Mouse (Mus musculus) forebrain, embryonic 16.5 days (tissue): ENCODE measurements around the gene Dph2. TPM values are rescaled to one million over a fixed set of nuclear protein-coding genes. Genes with fewer than 3 reads are reported as not detected.

Source experiments
- ATAC-seq: fragments of 200-750 bp; cut with Nextera tagmentation; 2 replicates; pipeline ENCODE4 v1.8.0; 2017; ENCODE audit warnings: mild to moderate bottlenecking, moderate library complexity
- H3K27ac ChIP-seq: fragments of 300-500 bp; sonication (generic); 2 replicates; pipeline ENCODE4 v1.5.1; 2014; ENCODE audit warnings: low read length, control low read depth
- H3K27me3 ChIP-seq: fragments of 300-500 bp; sonication (generic); replicated peaks from 2 replicates; pipeline ENCODE4 v1.6.1; 2014; ENCODE audit warnings: low read length; ENCODE audit not compliant: control insufficient read depth, insufficient read depth
- H3K36me3 ChIP-seq: fragments of 300-500 bp; sonication (generic); 2 replicates; pipeline ENCODE4 v1.6.1; 2014; ENCODE audit not compliant: control insufficient read depth, insufficient read depth
- H3K4me1 ChIP-seq: fragments of 300-500 bp; sonication (generic); replicated peaks from 2 replicates; pipeline ENCODE4 v1.6.1; 2014; ENCODE audit warnings: low read length; ENCODE audit not compliant: control insufficient read depth, insufficient read depth
- H3K4me2 ChIP-seq: fragments of 300-500 bp; sonication (generic); 2 replicates; pipeline ENCODE4 v1.6.1; 2014; ENCODE audit warnings: mild to moderate bottlenecking, low read length, control low read depth
- H3K4me3 ChIP-seq: fragments of 300-500 bp; sonication (generic); replicated peaks from 2 replicates; pipeline ENCODE4 v1.5.1; 2014; ENCODE audit warnings: mild to moderate bottlenecking, low read length, control low read depth
- H3K9ac ChIP-seq: fragments of 300-500 bp; sonication (generic); replicated peaks from 2 replicates; pipeline ENCODE4 v1.6.1; 2014; ENCODE audit warnings: low read depth, low read length, control low read depth
- H3K9me3 ChIP-seq: fragments of 300-500 bp; sonication (generic); 2 replicates; pipeline ENCODE4 v1.6.1; 2016; ENCODE audit warnings: low read length; ENCODE audit not compliant: control insufficient read depth
- WGBS: fragments of 180-500 bp; shearing (Covaris S2); extraction: QIAGEN DNeasy Blood & Tissue Kit; methylation state at CpG from one replicate; pipeline ENCODE4 v1.1.7; 2014; 5-methylcytosine and 5-hydroxymethylcytosine counted together
- polyA plus RNA-seq: library from polyadenylated mRNA; unstranded; fragments of >200 nt; fragmentation: Nextera tagmentation; extraction: Ambion mirVana; gene quantifications from 2 replicates; pipeline ENCODE4 v1.2.1, GENCODE M21; 2015

Dph2 gene
- polyA plus RNA-seq, 1 experiment from 2014 or later = 30.1 TPM

GRCm38 (mm10) chr4:117885994-117886393 lies 5.8 kb downstream of the Dph2 start:
- WGBS = 87% methylated on average over 9 of the region's 9 CpGs
- H3K9ac ChIP-seq = no peak overlapping the region; the same call in 1 of the 2 replicates
- ATAC-seq = no peak
- H3K4me1 ChIP-seq = peaks cover 50% of the 10 kb centered on the region
- no peak overlapping the region for H3K27ac ChIP-seq
- H3K27me3 ChIP-seq = no peaks in the 10 kb centered on the region
- peak overlapping the region; percentile 95 for H3K4me2 ChIP-seq
- peaks cover 11% of the 10 kb centered on the region for H3K36me3 ChIP-seq
- H3K9me3 ChIP-seq = no peaks in the 10 kb centered on the region
- peak overlapping the region; percentile 96 for H3K4me3 ChIP-seq

DNA sequence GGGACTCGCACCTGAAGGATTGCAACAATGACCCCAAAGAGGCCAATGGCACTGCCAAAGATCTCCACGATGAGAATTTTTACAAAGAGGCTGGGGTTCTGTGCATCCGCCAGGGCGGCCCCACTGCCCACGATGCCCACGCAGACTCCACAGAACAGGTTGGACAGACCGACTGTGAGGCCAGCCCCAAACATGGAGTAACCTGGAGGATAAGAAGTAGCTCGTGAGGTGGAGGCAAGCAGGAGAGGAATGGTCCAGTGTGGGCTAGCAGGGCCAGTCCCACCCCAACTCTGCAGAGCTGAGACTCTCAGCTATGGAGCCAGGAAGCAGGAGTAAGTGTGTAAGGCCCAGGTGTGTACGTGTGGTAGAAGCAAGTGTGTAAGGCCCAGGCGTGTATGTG lies 6.7 kb downstream of the Dph2 start:
- H3K27me3 ChIP-seq = no peaks in the 10 kb centered on the region
- no peak overlapping the region for H3K9ac ChIP-seq
- WGBS = 91% methylated on average over 10 of the region's 10 CpGs
- H3K9me3 ChIP-seq = no peaks in the 10 kb centered on the region
- no peak overlapping the region for H3K4me2 ChIP-seq
- no peak overlapping the region for H3K27ac ChIP-seq
- no peak for ATAC-seq
- H3K36me3 ChIP-seq = peaks cover 13% of the 10 kb centered on the region
- no peak overlapping the region for H3K4me3 ChIP-seq
- peaks cover 52% of the 10 kb centered on the region for H3K4me1 ChIP-seq

DNA sequence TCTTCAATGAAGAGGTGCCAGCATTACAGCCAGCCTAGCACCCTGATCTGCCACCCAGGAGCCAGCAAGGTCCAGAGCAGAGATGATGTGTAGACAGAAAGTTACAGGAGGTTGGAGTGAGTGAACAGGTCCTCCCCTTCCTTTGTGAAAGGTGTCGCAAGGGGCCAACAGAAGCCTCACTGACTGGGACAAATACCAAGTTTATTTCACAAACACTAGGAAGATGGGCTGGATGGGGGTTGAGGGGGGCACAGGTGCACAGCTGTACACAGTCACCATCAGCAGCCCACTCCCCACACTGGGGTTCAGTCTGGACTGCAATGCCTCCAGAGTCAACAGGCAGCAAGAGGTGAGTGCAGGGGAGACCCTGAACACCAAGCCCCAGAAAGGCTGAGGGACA lies 7.7 kb downstream of the Dph2 start:
- Histone ChIP-seq H3K9me3 (no peaks in the 10 kb centered on the region), H3K4me2 (peak overlapping the region; percentile 74), H3K36me3 (peaks cover 9% of the 10 kb centered on the region; the same call in 1 of the 2 replicates), H3K9ac (no peak overlapping the region), H3K4me3 (peak overlapping the region; percentile 82), H3K27ac (no peak overlapping the region), H3K4me1 (peaks cover 53% of the 10 kb centered on the region), H3K27me3 (no peaks in the 10 kb centered on the region)
- no peak for ATAC-seq
- 100% methylated on average over 1 of the region's 1 CpGs for WGBS

DNA sequence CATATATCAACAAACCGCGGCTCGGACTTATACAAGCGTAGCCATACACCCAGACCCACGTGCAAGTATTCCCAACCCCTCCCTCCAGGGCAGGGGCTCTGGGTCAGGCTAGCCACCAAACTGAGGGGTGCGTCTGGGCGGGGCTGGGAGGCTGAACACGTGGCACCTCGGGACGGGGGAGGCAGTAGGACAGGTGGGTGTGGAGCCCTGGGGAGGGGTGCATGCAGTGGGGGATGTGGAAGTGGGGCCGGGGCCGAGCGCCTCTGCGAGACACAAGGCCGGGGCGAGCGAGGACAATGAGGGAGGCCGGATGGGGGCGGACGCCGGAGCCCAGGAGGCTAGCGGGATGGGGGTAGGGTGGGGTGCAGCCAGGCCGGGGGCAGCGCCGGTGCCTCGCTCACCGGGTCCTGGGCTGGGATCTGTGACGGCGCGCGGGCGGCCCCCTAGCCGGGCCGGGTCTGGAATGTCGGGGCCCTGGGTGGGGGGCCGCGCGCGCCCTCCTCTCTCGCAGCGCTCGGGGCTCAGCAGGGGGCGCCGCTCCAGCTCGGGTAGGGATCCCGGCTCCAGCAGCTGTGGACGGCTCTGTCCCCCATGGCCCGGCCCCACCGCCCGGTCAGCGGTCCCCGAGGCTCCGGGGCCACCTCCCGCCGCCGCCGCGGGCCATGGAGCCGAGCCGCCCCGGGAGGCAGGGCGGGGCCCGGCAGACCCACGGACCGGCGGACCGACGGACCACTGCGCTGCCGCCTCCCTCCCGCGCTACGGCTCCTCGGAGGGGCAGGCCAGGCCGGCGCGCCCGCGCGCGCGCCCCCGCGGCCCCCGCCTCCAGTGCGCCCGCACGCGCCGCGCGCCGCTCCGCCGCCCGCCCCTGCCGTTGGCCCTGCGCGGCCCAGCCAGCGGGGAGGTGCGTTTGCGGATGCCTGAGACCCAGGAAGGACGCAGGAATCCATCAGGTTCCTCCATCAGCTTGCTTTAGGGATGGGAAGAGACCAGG lies 8.8 kb downstream of the Dph2 start, which contains the start of gene B4galt2:
Gene B4galt2, minus strand, starts transcription at position 787 of the 991 bp plus-strand sequence.
- peak; percentile 55 for ATAC-seq
- under 1% methylated on average over 85 of the region's 103 CpGs for WGBS
- peak within 1 kb of the TSS; percentile 95 for H3K9ac ChIP-seq
- peaks cover 53% of the 10 kb centered on the region for H3K4me1 ChIP-seq
- H3K4me2 ChIP-seq = peak within 1 kb of the TSS; percentile 74
- peak within 1 kb of the TSS; percentile 74 for H3K27ac ChIP-seq
- H3K9me3 ChIP-seq = no peaks in the 10 kb centered on the region
- no peaks in the 10 kb centered on the region for H3K27me3 ChIP-seq
- peak within 1 kb of the TSS; percentile 82 for H3K4me3 ChIP-seq
- H3K36me3 ChIP-seq = peaks cover 9% of the 10 kb centered on the region; the same call in 1 of the 2 replicates

DNA sequence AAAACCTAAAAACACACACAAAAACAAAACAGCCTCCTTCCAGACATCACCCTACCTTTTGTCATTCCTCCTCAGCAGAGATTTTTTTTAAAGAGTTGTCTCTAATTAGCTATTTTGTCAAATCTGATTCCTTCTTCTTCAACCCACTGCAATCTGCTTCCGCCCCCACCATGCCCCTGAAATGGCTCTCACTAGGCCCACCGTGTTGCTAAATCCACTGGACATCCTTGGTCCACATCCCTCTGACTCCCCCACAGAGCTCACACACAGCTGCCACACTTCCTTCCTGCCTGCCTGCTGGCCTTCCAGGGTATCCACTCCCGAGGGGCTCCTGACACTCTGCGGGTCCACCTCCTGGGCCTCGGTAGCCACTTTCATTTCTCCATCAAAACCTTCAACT lies 13.1 kb downstream of the Dph2 start:
- Histone ChIP-seq H3K4me3 (no peak overlapping the region), H3K4me2 (no peak overlapping the region), H3K9me3 (no peaks in the 10 kb centered on the region), H3K4me1 (peaks cover 27% of the 10 kb centered on the region), H3K27ac (no peak overlapping the region), H3K27me3 (no peaks in the 10 kb centered on the region), H3K9ac (no peak overlapping the region), H3K36me3 (peaks cover 29% of the 10 kb centered on the region)
- no peak for ATAC-seq
- WGBS = 89% methylated on average over 5 of the region's 5 CpGs

- H3K4me2 ChIP-seq = no peak overlapping the region
- H3K9ac ChIP-seq = no peak overlapping the region
These were observed 13.5 kb downstream of the Dph2 start for GRCm38 (mm10) chr4:117878301-117878700.

DNA sequence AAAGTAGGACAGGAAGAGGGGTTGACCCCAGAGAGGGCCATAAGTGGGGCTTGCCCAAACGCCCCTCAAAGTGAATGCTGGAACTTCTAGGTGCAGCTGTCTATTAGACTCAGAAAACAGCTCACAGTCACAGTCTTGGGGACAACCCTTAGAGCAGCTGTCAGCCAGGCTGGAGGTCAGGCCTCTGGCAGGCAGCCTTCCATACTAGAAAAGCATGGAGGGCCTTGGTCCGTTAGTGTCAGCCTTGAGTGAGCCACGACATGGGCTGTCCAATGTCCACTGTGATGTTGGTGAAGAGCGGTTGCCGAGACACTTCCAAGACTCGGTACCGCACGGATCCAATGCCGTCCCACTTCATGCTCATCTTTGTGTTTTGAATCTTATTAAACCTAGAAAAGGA lies 18.2 kb downstream of the Dph2 start:
- Histone ChIP-seq H3K36me3 (peaks cover 30% of the 10 kb centered on the region), H3K4me1 (0 out of 2 replicates have a peak, but pooled peaks cover 2% of the 10 kb centered on the region), H3K9ac (no peak overlapping the region), H3K27me3 (no peaks in the 10 kb centered on the region), H3K4me3 (no peak overlapping the region), H3K4me2 (no peak overlapping the region), H3K9me3 (no peaks in the 10 kb centered on the region), H3K27ac (no peak overlapping the region)
- no peak for ATAC-seq
- WGBS = 92% methylated on average over 9 of the region's 9 CpGs

More at GRCm38 (mm10) chr4:117878301-117878700, 13.5 kb downstream of the Dph2 start:
- ATAC-seq = no peak
- H3K27ac ChIP-seq = no peak overlapping the region
- 71% methylated on average over 10 of the region's 10 CpGs for WGBS
- no peaks in the 10 kb centered on the region for H3K9me3 ChIP-seq
- peaks cover 33% of the 10 kb centered on the region for H3K36me3 ChIP-seq
- no peaks in the 10 kb centered on the region for H3K27me3 ChIP-seq
- H3K4me1 ChIP-seq = peaks cover 24% of the 10 kb centered on the region
- no peak overlapping the region for H3K4me3 ChIP-seq

GRCm38 (mm10) chr4:117872471-117872886 lies 19.4 kb downstream of the Dph2 start, which contains the start of gene Ccdc24:
Gene Ccdc24, minus strand, starts transcription at chr4:117872557.
- H3K4me1 ChIP-seq = 0 out of 2 replicates have a peak, but pooled peaks cover 2% of the 10 kb centered on the region
- no peak within 1 kb of the TSS for H3K9ac ChIP-seq
- WGBS = 6% methylated on average over 14 of the region's 14 CpGs
- H3K27me3 ChIP-seq = no peaks in the 10 kb centered on the region
- H3K9me3 ChIP-seq = no peaks in the 10 kb centered on the region
- H3K4me2 ChIP-seq = peak within 1 kb of the TSS; percentile 18; the same call in 1 of the 2 replicates
- H3K36me3 ChIP-seq = peaks cover 26% of the 10 kb centered on the region
- no peak within 1 kb of the TSS for H3K4me3 ChIP-seq
- H3K27ac ChIP-seq = no peak within 1 kb of the TSS
- no peak for ATAC-seq

DNA sequence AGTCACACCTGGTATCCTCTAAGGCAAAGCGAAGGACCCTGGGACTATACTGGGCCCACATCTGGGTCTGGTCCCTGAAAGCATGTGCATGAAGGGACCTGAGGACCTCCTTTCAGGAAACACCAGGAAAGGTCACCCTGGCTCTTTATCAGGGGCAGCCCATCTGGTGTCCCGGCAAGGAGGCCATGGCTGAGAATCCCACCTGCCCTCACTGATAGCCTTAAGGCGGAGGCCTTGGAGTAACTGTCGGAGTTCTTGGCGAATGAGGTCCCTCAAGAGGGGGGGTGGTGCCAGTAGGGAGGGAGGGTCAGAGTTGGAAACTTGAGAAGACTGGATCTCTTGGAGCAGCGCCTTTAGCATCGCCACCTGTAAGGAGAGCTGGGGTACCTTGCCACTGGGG lies 20.0 kb downstream of the Dph2 start:
- H3K9me3 ChIP-seq = no peaks in the 10 kb centered on the region
- H3K4me2 ChIP-seq = no peak overlapping the region
- H3K9ac ChIP-seq = no peak overlapping the region
- 0 out of 2 replicates have a peak, but pooled peaks cover 2% of the 10 kb centered on the region for H3K27me3 ChIP-seq
- H3K4me3 ChIP-seq = no peak overlapping the region
- H3K36me3 ChIP-seq = peaks cover 24% of the 10 kb centered on the region
- ATAC-seq = no peak
- 69% methylated on average over 7 of the region's 7 CpGs for WGBS
- no peak overlapping the region for H3K27ac ChIP-seq
- 0 out of 2 replicates have a peak, but pooled peaks cover 2% of the 10 kb centered on the region for H3K4me1 ChIP-seq
